Mouse (Mus musculus) cortical plate, adult 2 months (tissue): Measurements from ENCODE around the gene Phykpl. TPM values are rescaled to one million over a fixed set of nuclear protein-coding genes. Genes with fewer than 3 reads are reported as not detected.
"Not testable (repeated sequence)": the region's sequence is repeated elsewhere in the genome, so short reads cannot be mapped to it uniquely, and the experiment has no call there.

Experiments
- H3K27ac ChIP-seq: fragments of 200-500 bp; 2 replicates; pipeline ENCODE4 v1.5.1; 2012; ENCODE audit warnings: low read length, control low read depth, inconsistent platforms; ENCODE audit not compliant: insufficient read depth
- H3K4me1 ChIP-seq: fragments of 200-500 bp; 2 replicates; pipeline ENCODE4 v1.6.1; 2011; ENCODE audit warnings: low read length; ENCODE audit not compliant: control insufficient read depth, insufficient read depth
- H3K4me3 ChIP-seq: fragments of 200-500 bp; 2 replicates; pipeline ENCODE4 v1.5.1; 2011; ENCODE audit warnings: mild to moderate bottlenecking, low read length, control low read depth; ENCODE audit not compliant: insufficient read depth
- CTCF ChIP-seq: fragments of 200-500 bp; IDR thresholded peaks from 2 replicates; pipeline ENCODE4 v1.5.1; 2011; ENCODE audit warnings: mild to moderate bottlenecking, control low read depth, low read length; ENCODE audit not compliant: insufficient read depth; ENCODE audit errors: extremely low read depth
- POLR2A ChIP-seq: fragments of 200-500 bp; IDR thresholded peaks from 2 replicates; pipeline ENCODE4 v1.6.1; 2011; ENCODE audit warnings: mild to moderate bottlenecking, low read length, control low read depth; ENCODE audit not compliant: insufficient read depth; ENCODE audit errors: extremely low read depth
- polyA plus RNA-seq: library from polyadenylated mRNA; depleted of rRNA; stranded (reverse); fragments of >200 nt; gene quantifications from 2 replicates; pipeline ENCODE4 v1.2.3, GENCODE M21; 2012

Phykpl gene
- polyA plus RNA-seq, 1 experiment, result 9.7 TPM

DNA sequence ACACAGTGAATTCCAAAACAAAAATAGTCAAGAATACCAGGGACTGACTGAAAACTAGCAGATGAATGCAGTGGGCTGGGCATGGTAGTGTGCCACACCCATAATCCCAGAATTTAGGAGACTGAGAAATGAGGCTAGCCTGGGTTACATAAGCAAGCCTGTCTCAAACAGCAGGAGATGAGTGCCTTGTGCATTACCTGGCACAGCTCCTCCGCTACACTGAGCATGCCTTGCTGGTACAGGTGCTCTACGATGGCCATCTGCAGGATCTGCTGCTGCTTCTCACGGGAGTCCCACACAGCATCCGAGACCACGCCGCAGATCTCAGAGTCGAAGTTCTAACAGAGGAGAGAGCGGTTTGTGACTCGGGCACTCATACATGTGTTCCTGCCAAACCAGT is 42.9 kb downstream of the Phykpl start:
- no peak overlapping the region for H3K4me3 ChIP-seq
- TF ChIP-seq CTCF (no peak), POLR2A (no peak)
- H3K27ac ChIP-seq, result peak overlapping the region; percentile 67
- H3K4me1 ChIP-seq, result peaks cover 18% of the 10 kb centered on the region

DNA sequence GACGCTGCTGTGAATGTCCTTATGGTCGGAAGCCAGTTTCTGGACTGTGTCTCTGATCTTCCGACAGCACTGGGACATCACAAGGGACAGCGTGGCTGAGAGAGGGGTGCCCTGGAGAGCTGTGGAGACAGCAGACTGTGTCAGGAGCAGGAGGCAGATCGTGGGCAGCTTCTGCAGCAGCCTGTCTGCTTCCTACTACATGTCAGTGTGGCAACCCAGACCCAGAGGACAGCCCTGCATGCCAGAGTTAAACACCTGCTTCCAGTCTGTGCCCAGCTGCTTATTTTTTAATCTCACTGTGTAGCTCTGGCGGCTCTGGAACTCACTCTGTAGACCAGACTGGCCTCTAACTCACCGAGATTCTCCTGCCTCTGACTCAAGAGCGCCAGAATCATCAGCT is 43.4 kb downstream of the Phykpl start:
- Histone ChIP-seq H3K4me1 (peaks cover 17% of the 10 kb centered on the region), H3K27ac (peak overlapping the region; percentile 67), H3K4me3 (no peak overlapping the region)
- TF ChIP-seq POLR2A, result no peak
- TF ChIP-seq CTCF, result no peak

DNA sequence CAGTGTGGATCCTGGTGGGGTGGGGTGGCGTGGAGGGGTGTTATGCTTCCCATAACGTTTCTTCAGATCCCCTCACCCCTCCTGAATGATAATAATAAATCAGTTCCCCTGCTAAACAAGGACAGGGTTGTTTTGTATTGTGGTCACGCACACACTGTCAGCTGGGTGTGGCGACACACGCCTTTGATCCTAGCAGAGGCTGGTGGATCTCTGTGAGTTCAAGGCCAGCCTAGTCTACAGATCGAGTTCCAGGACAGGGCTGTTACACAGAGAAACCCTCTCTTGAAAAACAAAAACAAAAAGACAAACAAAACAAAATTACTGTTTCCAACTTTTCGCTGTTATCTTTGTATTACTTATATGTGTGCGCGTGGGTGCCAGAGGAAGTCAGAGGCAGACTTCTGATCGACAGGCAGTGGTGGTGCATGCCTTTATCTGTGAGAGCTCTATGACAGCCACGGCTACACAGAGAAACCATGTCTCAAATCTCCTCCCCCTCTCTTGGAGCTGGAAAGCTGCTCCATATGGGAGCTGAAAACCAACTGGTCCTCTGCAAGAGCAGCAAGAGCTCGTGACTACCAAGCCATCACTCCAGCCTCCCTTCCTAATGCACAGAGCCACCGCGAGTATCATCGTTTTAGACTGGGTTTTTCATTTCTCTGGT is 45.2 kb downstream of the Phykpl start:
- Histone ChIP-seq H3K4me3 (no peak overlapping the region), H3K27ac (peak overlapping the region; percentile 68), H3K4me1 (peaks cover 12% of the 10 kb centered on the region)
- TF ChIP-seq POLR2A (no peak), CTCF (no peak)

DNA sequence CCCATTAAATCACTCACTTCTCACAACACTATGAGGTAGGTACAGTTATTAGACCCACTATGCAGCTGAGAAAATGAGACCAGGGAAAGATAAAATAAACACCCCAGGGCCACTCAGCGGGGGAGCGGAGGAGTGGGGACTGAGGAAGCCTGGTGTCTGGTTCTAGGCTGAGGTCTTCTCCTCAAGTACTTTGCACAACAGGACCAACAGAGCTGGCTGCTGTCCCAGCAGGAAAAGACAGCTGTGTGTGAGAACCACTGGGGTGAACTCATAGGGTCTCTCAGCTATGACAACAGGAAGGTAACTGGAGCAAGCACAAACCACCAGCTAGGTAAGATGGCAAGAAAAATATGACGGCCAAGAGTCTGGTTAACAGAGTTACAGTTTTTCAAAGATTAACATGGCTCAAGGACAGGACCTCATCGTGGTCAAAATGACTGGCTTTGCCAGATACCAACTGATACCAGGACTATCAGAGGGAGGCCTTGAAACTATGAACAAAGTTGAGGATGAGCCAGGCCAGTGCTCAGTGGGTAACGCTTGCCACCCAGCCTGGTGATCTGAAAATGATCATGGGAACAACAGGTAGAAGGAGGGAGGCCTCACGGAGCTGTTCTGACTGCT is 47.7 kb downstream of the Phykpl start:
- TF ChIP-seq CTCF (no peak), POLR2A (no peak)
- H3K27ac ChIP-seq, result no peak overlapping the region
- H3K4me1 ChIP-seq, result peaks cover 14% of the 10 kb centered on the region

DNA sequence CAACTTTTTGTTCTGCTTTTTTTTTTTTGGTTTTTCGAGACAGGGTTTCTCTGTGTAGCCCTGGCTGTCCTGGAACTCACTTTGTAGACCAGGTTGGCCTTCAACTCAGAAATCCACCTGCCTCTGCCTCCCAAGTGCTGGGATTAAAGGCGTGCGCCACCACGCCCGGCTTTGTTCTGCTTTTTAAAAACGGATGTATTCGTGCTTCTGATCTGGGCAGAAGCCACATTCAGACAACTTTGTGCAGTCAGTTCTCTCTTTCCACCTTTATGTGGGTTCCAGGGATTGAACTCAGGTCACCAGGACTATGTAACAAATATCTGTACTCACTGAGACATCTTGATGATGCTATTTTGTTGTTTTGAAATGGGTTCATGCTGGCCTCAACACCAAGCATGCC is 48.6 kb downstream of the Phykpl start:
- not testable (repeated sequence) for H3K27ac ChIP-seq, H3K4me3 ChIP-seq
- H3K4me1 ChIP-seq, result peaks cover 12% of the 10 kb centered on the region

More for the DNA sequence above, 47.7 kb downstream of the Phykpl start:
- no peak overlapping the region for H3K4me3 ChIP-seq

DNA sequence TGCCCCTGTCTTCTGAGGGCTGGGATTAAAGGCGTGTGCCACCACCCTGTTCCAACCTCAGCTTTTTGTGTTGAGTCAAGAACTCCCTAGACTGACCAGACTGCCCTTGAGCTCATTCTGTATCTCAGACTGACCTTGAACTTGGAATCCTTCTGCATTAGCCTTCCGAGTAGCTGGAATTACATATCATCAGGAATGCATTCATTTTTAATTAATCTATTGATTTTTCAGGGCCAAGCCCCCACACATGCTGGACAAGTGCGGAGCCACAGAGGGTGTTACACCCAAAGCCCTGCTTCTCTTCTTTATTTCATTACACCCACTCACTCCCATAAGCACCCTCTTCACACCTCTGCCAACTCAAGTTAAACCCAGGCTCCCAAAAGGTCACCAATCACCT is 49.2 kb downstream of the Phykpl start:
- Histone ChIP-seq H3K4me1 (peaks cover 12% of the 10 kb centered on the region), H3K27ac (no peak overlapping the region), H3K4me3 (no peak overlapping the region)
- TF ChIP-seq CTCF (no peak), POLR2A (no peak)

DNA sequence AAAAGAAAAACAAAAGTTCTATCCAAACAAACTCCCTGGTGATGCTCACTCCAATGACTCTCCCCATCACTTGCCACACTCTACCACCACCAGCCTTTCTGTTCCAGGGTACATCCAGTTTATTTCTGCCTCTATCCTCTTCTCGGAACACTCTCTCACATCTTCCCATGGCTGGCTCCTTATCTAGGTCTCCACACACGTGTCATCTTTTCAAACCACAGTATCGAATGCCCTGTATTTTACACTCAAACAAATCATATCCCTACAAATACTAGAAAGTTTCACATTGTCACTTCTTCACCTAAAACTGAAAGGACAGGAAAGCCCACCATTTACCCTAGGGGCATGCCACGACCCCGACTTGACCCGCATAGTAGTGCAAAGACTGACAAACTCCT is 50.6 kb downstream of the Phykpl start:
- Histone ChIP-seq H3K27ac (peak overlapping the region; percentile 68), H3K4me1 (peaks cover 9% of the 10 kb centered on the region), H3K4me3 (peak overlapping the region; percentile 72)
- TF ChIP-seq POLR2A, result no peak
- TF ChIP-seq CTCF, result no peak

DNA sequence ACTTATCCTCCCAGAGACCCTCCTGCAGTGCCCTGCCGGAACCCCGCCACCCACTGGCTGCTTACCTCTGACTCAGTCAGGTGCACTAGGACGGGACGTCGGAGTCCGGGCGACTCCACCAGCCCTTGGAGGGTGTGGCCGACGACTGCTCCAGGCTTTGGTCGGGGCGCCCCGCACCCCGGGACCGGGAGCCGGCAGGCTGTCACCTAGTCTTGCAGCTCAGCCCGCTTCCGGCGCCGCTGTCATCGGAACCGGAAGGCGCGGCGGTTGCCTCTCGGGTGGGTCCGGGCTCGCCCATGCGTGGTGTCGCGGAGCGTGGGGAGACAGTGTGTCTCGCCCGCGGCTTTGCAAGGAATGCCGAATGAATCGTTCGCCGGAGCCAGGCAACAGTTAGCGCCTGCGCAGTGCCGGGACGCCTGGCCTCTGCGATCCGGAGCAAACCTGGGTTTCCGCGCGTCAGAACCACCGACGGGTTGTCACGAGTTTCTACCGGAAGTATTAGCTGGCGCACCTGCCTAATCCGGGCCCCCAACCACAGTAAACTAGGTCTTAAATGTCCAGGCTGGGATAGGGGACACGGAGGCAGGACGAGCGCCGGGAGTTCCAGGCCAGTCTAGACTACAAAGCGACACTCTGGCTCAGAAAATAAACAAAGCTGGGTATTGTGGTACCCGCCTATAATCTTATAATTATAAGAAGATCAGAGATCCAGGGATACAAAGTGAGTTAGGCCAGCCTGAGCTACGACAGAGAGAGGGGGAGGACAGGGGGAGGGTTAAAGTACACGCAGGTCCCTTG is 51.2 kb downstream of the Phykpl start, which contains the start of gene Rmnd5b:
Gene Rmnd5b (minus strand): TSS at position 372 of the 798 bp plus-strand sequence.
- peaks cover 7% of the 10 kb centered on the region for H3K4me1 ChIP-seq
- peak within 1 kb of the TSS; percentile 72 for H3K4me3 ChIP-seq
- TF ChIP-seq CTCF, result no peak
- peak; percentile 87 for TF ChIP-seq POLR2A
- peak within 1 kb of the TSS; percentile 68 for H3K27ac ChIP-seq

DNA sequence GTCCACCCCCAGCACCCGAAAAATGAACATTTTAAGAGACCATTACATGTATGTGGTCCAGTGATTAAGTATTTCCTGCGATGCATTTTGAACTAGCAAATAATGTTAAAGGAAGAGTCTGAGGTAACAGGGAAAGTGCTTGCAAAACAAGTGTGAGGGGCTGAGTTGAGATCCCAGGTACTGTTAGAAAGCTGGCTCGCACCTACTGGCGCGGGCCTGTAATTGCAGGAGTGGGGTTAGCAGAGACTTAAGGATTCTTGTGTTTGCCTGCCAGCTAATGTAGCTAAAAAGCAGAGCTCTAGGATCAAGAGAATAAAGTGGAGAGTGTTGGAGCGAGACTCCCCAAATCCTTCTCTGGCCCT is 51.7 kb downstream of the Phykpl start:
- peak overlapping the region; percentile 68 for H3K27ac ChIP-seq
- TF ChIP-seq CTCF, result peak; percentile 59
- TF ChIP-seq POLR2A, result no peak
- H3K4me1 ChIP-seq, result peaks cover 3% of the 10 kb centered on the region; the same call in 1 of the 2 replicates
- H3K4me3 ChIP-seq, result peak overlapping the region; percentile 72

DNA sequence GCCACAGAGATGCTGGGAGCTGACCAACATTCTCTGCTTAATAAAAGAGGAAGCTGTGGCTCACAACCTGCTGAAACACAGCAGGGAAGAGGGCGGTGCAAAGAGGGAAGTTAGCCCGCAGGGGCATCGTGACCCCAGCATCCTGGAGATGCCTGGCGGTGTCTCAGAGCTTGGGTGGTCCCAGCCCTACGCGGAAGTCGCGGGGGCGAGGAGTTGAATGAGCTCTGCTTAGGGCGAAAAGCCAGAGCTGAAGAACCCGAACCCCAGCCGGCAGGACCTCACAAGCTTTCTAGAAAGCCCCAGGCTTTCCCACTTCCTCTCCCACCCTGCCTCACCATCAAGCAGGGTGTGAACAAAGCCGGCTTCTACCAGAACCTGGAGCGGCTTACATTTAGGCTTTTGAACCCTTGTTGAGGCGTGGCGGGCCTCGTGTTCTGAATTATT is 53.4 kb downstream of the Phykpl start:
- no peak overlapping the region for H3K4me3 ChIP-seq
- TF ChIP-seq CTCF (no peak), POLR2A (no peak)
- 0 out of 2 replicates have a peak, but pooled peaks cover 1% of the 10 kb centered on the region for H3K4me1 ChIP-seq
- peak overlapping the region; percentile 32; the same call in 1 of the 2 replicates for H3K27ac ChIP-seq
